Mouse (Mus musculus) thymus, postnatal 10 days (tissue): ENCODE results near the gene Gm37419.

Source experiments
- DNase-seq, 2 experiments: peaks; one replicate each; pipeline ENCODE4 v3.0.0; 2021; ENCODE audit warnings: low spot score in 2 of 2

Gm37419 gene

DNA sequence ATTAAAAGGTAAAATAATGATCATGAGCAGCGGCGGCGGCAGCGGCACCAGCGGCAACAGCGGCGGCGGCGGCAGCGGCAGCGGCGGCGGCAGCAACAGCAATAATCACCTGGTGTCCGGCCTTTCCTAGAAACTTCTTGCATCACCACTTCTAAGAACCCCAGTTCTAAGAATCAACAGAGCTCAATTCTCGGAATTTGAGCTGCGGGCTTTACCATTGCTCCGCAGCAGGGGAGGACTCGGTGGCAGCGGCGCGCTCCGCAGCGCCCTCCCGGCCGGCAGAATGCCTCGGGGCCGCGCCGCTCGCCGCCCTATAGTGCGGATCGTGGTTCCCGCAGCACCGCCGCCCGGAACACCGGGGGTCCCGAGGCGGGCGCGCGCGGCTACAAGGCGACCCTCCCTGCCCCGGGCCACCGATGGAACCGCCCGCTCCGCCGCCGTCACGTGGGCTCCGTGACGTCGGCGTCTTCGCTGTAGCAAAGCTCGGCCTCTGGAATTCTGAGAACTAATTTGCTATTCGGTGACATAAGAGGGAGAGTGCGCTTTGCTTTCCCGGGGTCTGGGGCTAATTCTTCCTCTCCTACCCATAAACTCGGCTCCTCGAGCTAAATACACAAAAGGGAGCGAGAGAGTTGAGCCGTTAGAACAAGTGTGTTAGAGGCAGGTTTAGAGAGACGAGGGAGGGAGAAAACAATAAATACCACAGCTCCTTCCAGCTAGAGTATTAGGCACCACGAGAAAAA lies at the start of gene Gm37419, which contains the start of gene Bcl6:
Gm37419 (plus strand) TSS at position 17 of the 743 bp plus-strand sequence.
Bcl6 (minus strand) TSS at position 387 of the 743 bp plus-strand sequence.
- peak; percentile 73 to 83 for DNase-seq

DNA sequence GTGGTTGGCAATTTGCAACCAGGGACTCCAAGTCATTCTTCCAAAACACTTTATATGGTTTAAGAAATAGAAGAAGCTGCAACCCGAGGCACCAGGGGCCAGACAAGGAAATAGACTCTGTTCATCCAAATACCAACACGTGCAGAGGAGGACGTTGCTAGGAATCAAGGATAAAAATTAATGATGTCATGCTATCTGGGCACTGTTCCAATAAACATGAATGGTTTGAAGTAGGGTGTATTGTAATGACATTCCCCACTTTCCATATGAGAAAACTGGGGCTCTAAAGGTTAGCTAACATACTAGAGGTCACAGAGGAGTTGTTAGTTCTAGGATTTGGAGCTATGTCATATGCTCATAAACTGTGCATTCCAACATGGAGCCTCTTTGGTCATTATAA lies 43.5 kb upstream of the Gm37419 start:
- DNase-seq: no peak

DNA sequence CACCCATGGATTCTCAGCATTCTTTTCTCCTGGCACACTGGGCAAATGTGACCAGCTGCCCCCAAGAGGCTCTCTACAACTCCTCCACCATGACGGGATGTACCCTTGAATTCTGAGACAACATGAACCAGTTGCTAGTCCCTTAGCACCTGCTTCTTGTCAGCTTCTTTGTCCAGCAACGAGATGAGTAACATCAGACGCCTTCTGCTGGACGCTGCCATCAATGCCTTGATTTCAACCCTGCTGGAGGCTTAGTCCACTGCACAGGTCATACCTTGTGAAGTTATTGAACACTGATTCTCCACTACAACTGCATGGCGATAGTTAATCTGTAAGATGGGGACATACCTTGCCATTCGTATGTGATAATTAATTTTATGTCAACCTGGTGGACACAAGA lies 40.6 kb upstream of the Gm37419 start:
- DNase-seq: peak in 1 of 2 experiments; percentile 23

DNA sequence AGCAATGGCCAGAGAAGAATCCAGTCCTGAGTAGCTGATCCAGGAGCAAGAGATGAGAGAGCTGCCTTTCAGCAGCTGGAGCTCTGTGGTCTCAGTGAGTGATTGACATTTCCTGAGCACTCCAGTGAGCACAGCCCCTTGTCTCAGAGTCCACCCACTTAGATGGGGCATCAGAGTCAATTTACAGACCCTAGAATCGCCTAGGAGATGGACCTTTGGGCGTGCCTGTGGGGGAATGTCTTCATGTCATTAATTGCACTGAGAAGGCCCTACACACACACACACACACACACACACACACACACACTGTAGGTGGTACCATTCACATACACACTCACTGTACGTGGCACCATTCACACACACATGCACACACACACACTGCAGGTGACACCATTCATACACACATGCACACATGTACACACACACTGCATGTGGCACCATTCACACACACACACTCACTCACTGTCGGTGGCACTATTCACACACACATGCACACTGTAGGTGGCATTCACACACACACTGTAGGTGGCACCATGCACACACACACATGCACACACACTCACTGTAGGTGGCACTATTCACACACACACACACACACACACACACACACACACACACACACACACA lies 36.1 kb upstream of the Gm37419 start:
- DNase-seq: peak in 1 of 2 experiments; percentile 1

DNA sequence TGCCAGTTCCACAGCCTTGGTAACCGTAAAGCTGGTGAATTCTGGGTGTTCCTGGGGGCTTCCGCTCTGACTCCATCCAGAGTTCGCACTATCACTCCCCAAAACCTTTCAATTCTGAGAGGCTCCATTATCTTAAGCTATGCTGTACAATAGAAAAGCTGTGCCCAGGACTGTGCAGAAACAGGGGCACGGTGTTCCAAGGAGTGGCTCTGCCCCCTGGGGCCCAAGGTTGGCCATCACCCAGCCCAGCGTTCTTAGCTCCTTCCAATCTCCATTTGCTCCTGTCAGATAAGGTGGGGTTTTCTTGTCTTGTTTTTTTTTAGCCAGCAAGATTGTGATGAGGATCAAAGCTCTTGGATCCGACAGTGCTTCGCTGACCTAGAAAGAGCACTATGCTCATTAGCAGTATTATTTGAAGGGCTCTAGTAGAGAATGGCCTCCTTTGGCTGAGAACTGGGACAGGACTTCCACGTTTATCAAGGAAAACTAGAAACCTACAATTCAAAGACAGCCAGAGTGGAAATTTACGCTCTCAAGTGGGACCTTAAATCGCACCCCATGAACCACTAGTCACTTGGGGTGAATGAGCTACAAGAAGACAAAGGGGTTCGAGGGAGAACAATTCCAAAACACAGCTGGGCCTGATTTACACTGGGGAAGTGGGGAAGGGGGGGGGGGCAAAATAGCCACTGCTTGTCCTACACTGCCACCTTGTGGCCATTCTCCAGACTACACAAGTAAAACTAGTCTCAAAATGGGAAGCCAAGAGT lies 34.9 kb upstream of the Gm37419 start:
- DNase-seq: peak in 1 of 2 experiments; percentile 57

DNA sequence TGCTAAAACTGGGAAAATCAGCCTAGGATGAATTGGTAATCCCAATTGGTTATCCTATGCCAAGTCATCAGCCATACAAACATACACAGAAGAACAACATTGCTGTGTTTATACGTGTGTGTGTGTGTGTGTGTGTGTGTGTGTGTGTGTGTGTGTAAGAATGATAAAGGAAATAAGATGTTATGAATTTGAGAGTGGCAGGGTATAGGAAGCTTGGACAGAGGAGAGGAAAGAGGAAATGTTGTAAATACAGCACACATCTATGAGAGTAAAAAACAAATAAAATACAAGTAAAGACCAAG lies 34.4 kb upstream of the Gm37419 start:
- DNase-seq: no peak

DNA sequence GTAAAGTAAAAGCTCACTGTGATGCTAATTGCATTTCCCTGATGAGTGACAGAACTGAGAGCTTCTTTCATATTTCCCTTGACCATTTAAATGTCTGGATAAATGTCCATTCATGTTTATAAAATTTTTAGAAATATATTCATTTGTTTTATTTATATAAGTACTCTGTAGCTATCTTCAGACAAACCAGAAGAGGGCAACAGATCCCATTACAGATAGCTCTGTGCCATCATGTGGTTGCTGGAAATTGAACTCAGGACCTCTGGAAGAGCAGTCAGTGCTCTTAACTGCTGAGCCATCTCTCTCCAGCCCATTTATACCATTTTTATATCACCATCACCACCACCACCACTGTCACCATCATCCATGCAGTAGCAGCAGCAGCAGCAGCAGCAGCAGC lies 29.3 kb upstream of the Gm37419 start:
- no peak for DNase-seq

DNA sequence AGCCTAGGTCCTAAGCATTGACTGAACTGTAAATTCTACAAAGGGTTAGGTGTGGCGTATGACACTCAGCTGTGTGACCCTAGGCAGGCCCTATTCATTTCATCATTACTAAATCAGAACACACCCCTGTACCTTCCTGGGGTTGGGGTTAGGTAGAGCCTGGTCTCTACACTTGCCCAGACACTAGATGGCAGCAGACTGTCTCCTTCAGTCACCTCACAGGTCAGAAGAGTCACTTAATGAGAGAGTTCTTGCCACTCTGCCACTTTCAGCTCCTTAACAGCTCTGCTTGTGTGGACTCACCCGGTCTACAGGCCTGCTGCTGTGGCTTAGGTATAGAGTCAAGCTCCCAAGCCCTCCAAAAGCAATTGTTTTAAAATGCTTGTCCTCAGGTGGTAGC lies 25.9 kb upstream of the Gm37419 start:
- peak in 1 of 2 experiments; percentile 59 for DNase-seq

DNA sequence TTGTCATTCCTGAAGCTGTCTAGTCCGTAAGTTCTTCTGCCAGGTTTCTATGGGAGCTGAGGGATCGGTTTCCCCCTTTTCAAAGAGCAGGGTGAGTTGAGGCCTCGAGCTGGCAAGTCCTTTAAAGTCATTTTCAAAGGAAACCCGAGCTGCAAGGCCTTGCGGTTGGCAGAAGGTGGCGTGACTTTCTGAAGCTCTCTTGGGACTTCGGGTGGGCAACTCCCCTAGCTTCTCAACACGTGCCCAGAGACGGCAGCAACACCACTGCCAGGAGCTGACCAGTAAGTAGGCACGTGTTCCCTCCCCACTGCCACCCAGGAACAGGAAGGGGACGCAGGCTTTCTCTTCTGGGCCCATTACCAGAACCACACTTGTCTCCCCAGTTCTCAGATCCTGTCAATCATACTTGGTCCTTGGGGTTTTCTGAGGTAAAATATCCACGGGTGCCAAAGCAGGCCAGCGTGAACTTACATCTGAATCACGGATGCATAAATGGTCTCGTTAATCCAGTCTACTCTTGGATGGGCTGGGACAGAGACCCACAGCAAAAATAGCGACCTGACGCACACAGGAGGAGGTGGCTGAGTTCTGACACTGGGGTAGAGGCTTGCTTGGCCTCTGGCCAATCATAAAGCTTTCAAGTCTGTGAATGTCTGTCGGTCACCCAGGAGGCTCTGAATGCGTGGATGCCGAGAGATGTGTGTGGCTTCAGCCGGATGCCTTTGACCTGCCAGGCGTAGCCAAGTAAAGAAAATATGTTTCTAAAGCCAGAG lies 24.2 kb upstream of the Gm37419 start:
- peak in 1 of 2 experiments; percentile 2 for DNase-seq

DNA sequence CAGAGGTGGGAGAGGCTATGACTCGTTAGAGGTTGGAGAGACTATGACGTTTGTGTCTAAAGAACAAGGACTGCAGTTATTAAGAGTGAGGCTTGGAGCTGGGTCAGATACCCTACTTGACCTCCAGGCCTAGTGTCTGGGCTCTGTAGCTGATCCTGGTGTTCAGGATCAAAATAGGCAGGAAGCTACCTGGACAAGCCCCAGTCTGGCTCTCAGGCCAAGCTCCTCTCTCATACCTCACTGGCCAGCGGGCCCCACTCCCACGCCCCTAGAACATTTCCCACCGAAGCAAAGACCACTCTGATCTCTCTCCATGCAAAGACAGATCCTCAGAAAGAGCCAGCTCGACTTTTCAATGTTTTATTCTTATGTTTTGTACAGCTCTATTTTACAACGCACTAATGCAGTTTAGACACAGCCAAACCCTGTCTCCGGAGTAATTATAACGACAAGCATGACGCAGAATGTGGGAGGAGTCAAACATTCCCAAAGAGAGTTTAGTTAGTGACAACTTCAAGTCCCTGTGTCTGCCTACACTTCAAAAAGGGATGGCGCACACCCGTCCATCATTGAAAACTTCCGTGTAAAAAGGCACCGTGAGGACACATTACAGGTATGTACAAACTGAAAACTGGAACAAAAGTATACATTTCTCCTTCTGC lies 23.4 kb upstream of the Gm37419 start:
- no peak for DNase-seq

DNA sequence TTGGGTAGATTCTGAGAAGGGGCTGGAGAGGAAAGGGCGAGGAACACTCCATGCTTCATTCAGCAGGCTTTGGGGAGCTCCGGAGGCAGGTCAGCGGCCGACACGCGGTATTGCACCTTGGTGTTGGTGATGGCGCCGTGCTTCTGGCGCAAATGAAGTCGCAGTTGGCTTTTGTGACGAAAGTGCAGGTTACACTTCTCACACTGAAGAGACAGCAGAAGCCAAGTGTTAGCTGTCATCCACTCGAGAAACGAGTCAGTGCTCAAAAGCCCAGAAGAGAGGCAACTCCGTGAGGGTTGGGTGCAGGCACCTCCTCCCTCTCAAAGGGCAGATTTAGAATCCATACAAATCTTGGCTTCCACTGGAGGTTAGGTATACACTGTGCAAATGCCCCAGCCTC lies 22.2 kb upstream of the Gm37419 start:
- DNase-seq: no peak

DNA sequence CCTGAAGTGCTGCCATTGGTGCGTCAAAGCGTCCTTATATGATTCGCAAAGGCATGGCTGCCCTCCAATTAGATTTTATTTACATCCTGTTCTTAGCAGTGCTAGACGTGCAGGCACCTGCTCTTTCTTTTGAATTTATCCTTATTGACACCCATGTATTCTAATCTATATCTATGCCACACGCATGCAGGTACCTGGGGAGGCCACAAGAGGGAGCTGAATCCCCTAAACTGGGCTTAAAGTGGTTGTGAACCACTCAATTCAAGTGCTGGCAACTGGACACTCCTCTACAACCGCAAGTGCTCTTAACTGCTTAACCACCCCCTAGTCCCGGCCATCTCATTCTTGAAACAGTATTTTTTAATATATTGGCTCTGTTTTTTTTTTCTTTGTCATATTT lies 21.0 kb upstream of the Gm37419 start:
- no peak for DNase-seq

DNA sequence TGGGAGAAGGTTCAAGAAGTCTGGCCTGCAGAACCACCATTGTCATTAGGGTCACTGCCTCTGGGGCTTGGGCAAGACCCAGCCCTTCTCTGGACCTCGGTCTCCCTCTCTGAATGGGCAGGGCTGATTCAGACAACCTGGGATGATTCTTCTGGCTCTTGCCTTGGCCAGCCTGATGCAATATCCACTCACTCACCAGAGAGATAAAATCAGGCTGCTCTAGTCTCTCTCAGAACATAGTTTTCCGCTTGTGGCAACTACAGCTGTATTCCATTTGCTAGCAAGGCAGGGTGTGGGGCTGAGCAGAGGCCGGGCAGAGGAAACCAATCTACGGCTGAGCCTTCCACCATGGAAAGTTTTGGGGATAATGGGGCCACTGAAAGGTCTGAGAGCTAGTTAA lies 19.4 kb upstream of the Gm37419 start:
- DNase-seq: no peak

DNA sequence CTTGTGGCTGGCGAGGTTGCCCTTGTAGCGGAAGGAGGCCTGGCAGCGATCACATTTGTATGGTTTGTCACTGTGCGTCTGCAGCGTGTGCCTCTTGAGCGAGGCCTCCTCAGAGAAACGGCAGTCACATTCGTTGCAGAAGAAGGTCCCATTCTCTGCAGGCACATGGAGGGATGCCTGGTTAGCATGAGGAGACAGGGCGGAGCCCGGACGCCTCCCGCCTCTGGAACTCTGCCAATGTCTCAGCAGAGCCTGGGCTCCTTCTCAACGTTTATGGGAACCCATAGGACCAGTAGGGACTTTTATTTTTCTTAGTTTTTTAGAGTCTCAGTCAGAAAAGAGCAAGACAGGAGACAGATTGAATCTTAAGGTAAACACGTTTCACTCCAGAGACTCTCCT lies 18.4 kb upstream of the Gm37419 start:
- DNase-seq: no peak

DNA sequence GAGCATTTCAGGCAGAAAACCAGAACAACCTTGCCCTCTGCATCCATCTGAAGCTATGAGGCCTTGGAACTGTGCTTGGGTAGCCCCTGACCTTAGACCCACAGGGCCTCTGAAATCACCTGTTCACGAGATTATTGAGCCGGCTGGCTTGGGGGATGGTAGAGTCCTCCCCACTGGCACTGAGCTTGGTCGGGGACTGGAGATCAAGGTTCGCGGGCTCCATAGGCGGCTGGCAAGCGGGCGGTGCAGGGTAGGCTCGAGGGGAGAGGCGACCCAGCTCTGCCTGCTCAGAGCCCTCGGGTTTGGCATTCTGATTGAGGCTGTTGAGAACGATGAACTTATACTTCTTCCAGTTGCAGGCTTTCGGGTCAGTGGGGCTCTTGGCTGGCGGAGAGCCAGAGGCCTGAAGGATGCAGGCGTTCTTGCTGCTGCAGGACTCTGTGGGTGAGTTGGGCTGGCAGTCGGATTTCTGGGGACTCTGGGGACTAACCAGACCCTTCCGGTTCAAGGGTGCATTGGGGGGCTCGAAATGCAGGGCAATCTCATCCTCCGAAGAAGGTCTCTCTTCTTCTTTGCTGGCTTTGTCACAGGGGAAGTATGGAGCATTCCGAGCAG lies 16.0 kb upstream of the Gm37419 start:
- DNase-seq: no peak

DNA sequence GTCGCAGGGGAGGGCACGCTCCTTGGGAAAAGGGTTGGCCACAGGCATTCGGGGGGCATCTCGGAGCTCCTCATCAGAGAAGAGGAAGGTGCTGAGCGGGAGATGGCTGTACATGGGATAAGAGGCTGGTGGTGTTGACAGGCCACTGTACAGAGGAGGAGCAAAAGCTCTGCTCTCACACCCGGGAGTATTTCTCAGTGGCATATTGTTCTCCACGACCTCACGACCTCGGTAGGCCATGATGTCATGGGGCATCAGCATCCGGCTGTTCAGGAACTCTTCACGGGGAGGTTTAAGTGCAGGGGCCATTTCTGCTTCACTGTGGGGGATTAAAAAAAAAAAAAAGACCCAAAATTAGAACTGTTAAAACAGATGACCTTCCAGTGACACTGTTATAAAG lies 15.4 kb upstream of the Gm37419 start:
- no peak for DNase-seq

DNA sequence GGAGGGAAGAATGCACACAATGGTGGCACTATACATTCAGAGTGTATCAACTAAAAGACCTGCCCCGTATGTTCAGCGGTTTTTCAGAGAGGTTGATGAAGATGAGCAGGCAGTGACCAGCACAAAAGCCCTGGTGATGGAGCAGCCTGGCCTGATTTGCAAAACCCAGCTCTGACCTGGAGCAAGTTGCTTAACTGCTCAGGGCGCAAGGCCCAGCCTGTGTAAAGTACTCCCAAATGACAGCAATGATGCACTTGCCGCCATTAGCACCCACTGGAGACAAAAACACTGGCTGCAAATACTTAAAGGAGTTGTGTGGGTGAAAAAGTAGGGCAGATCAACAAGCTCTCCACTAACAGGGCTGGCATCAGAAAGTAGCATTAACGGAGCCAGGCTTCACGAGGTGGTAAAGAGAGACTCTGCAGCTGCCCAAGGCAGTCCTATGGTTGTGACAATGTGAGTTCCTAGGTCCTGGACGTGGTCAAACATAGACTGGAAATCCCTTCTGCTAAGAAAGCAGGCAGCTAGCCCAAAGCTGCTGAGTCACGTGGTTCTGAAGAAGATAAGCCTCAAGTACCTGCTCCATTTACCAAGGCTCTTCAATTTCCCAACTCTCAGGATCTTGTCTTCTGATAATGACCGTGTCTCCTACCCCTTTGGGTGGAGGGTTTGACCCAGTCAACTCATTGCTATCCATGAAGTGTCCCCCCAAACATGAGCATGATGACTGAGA lies 14.5 kb upstream of the Gm37419 start:
- no peak for DNase-seq

DNA sequence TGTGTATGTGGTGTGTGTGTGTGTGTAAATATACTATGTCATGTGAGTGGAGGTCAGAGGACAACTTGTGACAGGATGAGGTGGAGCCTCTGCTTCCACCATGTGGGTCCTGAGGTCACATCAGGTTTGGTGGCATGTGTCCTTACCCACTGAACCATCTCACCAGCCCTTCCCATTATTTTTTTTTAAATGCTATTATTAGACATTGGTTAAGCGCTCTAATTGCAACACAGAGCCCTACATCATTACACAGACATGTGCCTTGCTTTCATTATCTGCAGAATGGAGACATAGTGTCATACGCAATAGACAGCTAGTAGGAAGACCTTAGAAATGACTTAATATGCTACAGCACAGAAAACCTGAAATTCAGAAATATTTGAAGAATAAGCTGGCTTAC lies 12.1 kb upstream of the Gm37419 start:
- DNase-seq: no peak

DNA sequence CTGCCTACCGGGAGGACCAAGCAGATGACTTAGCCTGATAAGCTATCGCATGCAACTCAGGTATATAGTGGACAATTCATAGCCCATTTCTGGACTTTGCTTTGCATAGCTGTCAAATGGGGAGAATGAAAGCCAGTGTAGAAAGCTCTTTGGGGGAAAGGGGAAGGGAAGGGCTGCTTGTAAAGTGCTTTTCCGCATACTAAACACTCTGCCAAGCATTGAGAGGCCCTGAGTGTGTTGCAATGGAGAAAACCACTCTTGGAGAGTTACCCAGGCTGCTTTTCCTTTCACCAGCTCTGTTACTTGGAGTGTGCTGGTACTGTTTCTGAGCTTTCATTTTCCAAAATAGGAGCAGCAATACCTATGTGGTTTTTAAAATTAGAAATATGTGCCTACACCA lies 10.6 kb upstream of the Gm37419 start:
- no peak for DNase-seq

DNA sequence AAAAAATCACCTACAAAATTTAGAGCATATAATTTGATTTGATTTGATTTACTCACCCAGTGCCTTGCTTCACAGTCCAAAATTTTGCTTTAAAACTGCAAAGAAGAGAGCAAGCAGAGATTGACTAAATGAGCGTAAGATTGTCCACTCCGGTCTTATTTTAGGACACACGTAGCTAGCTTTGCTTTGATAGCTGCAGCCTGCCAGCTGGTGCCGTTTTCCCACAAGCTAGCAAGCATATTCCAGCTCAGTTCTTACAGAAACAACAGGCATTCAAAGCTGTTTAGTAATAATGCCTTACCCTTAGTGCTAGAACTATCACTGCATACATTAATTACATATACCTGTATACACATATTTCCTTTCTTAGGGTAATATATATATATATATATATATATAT lies 9.8 kb upstream of the Gm37419 start:
- no peak for DNase-seq
